Mouse (Mus musculus) monocyte, adult 2 months (primary cell): ENCODE results near the gene Mamstr.

Experiments
- DNase-seq, 2 experiments: peaks; one replicate each; pipeline ENCODE4 v3.0.0; 2022; ENCODE audit warnings: low spot score in 2 of 2, low read depth in 1 of 2

Mamstr gene

GRCm38 (mm10) chr7:45639561-45640027 is at the start of gene Mamstr:
Gene Mamstr, plus strand, starts transcription at chr7:45639977.
- no peak for DNase-seq

- no peak for DNase-seq
These were observed 48.9 kb upstream of the Mamstr start for GRCm38 (mm10) chr7:45590874-45591273.

- DNase-seq = peak in 1 of 2 experiments; percentile 70
These were observed 47.9 kb upstream of the Mamstr start for GRCm38 (mm10) chr7:45591880-45592279.

- peak; percentile 33 to 63 for DNase-seq
These were observed 46.5 kb upstream of the Mamstr start for GRCm38 (mm10) chr7:45593118-45593815.

- DNase-seq = no peak
These were observed 44.6 kb upstream of the Mamstr start for GRCm38 (mm10) chr7:45595176-45595575.

GRCm38 (mm10) chr7:45596107-45596506 is 43.7 kb upstream of the Mamstr start:
- DNase-seq = no peak

- no peak for DNase-seq
These were observed 42.8 kb upstream of the Mamstr start for GRCm38 (mm10) chr7:45597013-45597412.

GRCm38 (mm10) chr7:45597527-45597926 is 42.2 kb upstream of the Mamstr start:
- no peak for DNase-seq

- DNase-seq = no peak
These were observed 40.6 kb upstream of the Mamstr start for GRCm38 (mm10) chr7:45598960-45599879.

GRCm38 (mm10) chr7:45605704-45606289 is 34.0 kb upstream of the Mamstr start:
- no peak for DNase-seq

- no peak for DNase-seq
These were observed 30.3 kb upstream of the Mamstr start for GRCm38 (mm10) chr7:45609511-45609910.

- DNase-seq = no peak
These were observed 23.5 kb upstream of the Mamstr start for GRCm38 (mm10) chr7:45616277-45616676.

- no peak for DNase-seq
These were observed 22.6 kb upstream of the Mamstr start, which contains the start of gene Fut1 for GRCm38 (mm10) chr7:45617042-45617695. Gene Fut1, plus strand, starts transcription at chr7:45617289.

- DNase-seq = no peak
These were observed 21.5 kb upstream of the Mamstr start for GRCm38 (mm10) chr7:45618316-45618715.

- DNase-seq = no peak
These were observed 20.2 kb upstream of the Mamstr start for GRCm38 (mm10) chr7:45619592-45619991.

- DNase-seq = no peak
These were observed 18.3 kb upstream of the Mamstr start, which contains the start of gene Izumo1 for GRCm38 (mm10) chr7:45621443-45621842. Gene Izumo1, plus strand, starts transcription at chr7:45621811.

- DNase-seq = no peak
These were observed 16.3 kb upstream of the Mamstr start for GRCm38 (mm10) chr7:45623507-45623906.

- DNase-seq = no peak
These were observed 15.1 kb upstream of the Mamstr start for GRCm38 (mm10) chr7:45624718-45625117.

- no peak for DNase-seq
These were observed 14.3 kb upstream of the Mamstr start for GRCm38 (mm10) chr7:45625481-45625880.

GRCm38 (mm10) chr7:45626571-45627076 is 13.2 kb upstream of the Mamstr start:
- no peak for DNase-seq

GRCm38 (mm10) chr7:45627261-45627660 is 12.5 kb upstream of the Mamstr start, which contains the start of gene Rasip1:
Gene Rasip1, plus strand, starts transcription at chr7:45627488.
- DNase-seq = no peak
